Mouse (Mus musculus) embryonic facial prominence, embryonic 11.5 days (tissue): ENCODE measurements at regions not wholly inside any gene's neighbourhood (a gene's known extent, or its start where the extent isn't known, plus 50 kb on each side); places are given as distances from the start of the nearest gene placed in this dataset.

Source experiments
- ATAC-seq: fragments of 200-750 bp; cut with Nextera tagmentation; replicated peaks from 2 replicates; pipeline ENCODE4 v1.8.0; 2017; ENCODE audit warnings: low read depth; ENCODE audit not compliant: insufficient number of reproducible peaks, low FRiP score, low TSS enrichment
- DNase-seq: peaks from one replicate; pipeline ENCODE4 v3.0.0-alpha.2; 2015; ENCODE audit warnings: low spot score
- H3K27ac ChIP-seq: fragments of 300-500 bp; sonication (generic); replicated peaks from 2 replicates; pipeline ENCODE4 v1.5.1; 2014; ENCODE audit warnings: mild to moderate bottlenecking, low read depth, low read length, control low read depth
- H3K27me3 ChIP-seq: fragments of 300-500 bp; sonication (generic); 2 replicates; pipeline ENCODE4 v1.6.1; 2014; ENCODE audit warnings: mild to moderate bottlenecking, low read length, moderate library complexity, mixed read lengths; ENCODE audit not compliant: control insufficient read depth, insufficient read depth
- H3K36me3 ChIP-seq: fragments of 300-500 bp; sonication (generic); replicated peaks from 2 replicates; pipeline ENCODE4 v1.6.1; 2014; ENCODE audit warnings: low read depth, mild to moderate bottlenecking, low read length, moderate library complexity, mixed read lengths; ENCODE audit not compliant: control insufficient read depth, insufficient read depth
- H3K4me1 ChIP-seq: fragments of 300-500 bp; sonication (generic); 2 replicates; pipeline ENCODE4 v1.6.1; 2014; ENCODE audit warnings: low read length, mixed read lengths; ENCODE audit not compliant: control insufficient read depth, insufficient read depth
- H3K4me2 ChIP-seq: fragments of 300-500 bp; sonication (generic); 2 replicates; pipeline ENCODE4 v1.6.1; 2014; ENCODE audit warnings: low read depth, mild to moderate bottlenecking, control low read depth, low read length, moderate library complexity
- H3K4me3 ChIP-seq: fragments of 300-500 bp; sonication (generic); 2 replicates; pipeline ENCODE4 v1.5.1; 2014; ENCODE audit warnings: low read depth, low read length, control low read depth
- H3K9ac ChIP-seq: fragments of 300-500 bp; sonication (generic); replicated peaks from 2 replicates; pipeline ENCODE4 v1.6.1; 2014; ENCODE audit warnings: mild to moderate bottlenecking, control low read depth, low read length
- H3K9me3 ChIP-seq: fragments of 300-500 bp; sonication (generic); replicated peaks from 2 replicates; pipeline ENCODE4 v1.6.1; 2016; ENCODE audit warnings: mild to moderate bottlenecking, low read length, inconsistent platforms, mixed read lengths; ENCODE audit not compliant: control insufficient read depth
- WGBS: fragments of 180-500 bp; shearing (Covaris S2); extraction: QIAGEN DNeasy Blood & Tissue Kit; methylation state at CpG from one replicate; pipeline ENCODE4 v1.1.7; 2014; 5-methylcytosine and 5-hydroxymethylcytosine counted together

DNA sequence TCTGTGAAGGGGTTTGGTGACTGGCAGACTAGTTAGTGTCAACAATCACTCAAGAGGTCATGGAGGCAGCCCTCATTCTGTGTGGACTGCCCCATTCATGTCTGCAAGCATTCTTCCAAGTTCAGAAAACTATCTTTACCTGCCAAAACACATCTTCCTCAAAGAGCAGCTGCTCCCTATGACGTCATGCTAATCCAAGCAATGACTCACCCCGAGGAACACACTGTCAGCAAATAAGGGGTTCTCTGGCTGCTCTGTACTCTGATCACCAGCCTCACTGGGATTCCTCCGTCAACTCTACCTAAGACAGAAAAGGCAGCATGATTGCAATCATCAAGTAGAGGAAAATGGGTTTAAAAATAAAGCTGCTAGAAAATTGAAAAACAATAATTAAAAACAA is 165.4 kb upstream of the Nabp1 start:
- Histone ChIP-seq H3K4me1 (no peaks in the 10 kb centered on the region), H3K4me3 (no peak overlapping the region), H3K27me3 (no peaks in the 10 kb centered on the region), H3K9me3 (no peaks in the 10 kb centered on the region), H3K4me2 (no peak overlapping the region), H3K36me3 (no peaks in the 10 kb centered on the region), H3K27ac (no peak overlapping the region), H3K9ac (no peak overlapping the region)
- 37% methylated on average over 3 of the region's 3 CpGs for WGBS
- DNase-seq (no peak), ATAC-seq (no peak)

DNA sequence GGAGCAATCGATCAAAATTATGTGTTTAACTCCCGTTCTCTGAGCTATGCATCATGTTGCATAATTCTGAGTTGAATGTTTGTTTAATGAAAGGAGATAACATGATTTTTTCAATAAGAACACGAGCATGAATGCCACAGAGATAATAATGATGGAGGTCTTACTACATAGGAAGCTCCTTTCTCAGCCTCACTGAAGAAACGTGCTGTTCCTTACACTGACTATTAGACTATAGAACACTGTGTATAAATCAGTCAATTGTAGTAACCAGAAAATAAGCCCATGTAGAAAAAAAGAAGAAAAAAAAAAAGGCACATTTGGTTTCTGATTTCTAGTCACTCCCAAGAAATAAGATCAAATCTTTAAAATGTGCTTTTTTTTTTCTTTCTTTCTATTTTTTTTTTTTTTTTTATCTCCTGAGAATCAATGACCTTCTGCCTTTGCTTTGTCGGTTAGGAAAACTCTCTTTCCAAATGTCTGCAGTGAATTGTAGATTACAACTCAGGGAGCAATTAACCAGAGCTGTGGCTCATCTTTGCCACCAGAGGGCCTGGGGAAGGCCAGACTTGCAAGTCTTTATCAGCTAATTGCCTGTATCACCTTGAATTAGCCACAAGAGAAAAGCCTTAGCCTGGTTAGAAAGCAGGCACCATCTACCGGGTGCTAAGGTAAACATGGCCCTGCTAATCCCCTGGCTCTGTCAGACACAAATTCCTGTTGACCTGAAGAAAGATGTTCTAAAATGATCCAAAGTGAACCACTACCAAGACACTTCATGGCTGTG is 160.5 kb upstream of the Nabp1 start:
- no peak overlapping the region for H3K9ac ChIP-seq
- H3K27ac ChIP-seq = no peak overlapping the region
- H3K4me2 ChIP-seq = no peak overlapping the region
- WGBS = 72% methylated on average over 6 of the region's 6 CpGs
- DNase-seq (no peak), ATAC-seq (no peak)
- no peaks in the 10 kb centered on the region for H3K9me3 ChIP-seq
- H3K27me3 ChIP-seq = no peaks in the 10 kb centered on the region
- no peaks in the 10 kb centered on the region for H3K4me1 ChIP-seq
- no peak overlapping the region for H3K4me3 ChIP-seq
- no peaks in the 10 kb centered on the region for H3K36me3 ChIP-seq

DNA sequence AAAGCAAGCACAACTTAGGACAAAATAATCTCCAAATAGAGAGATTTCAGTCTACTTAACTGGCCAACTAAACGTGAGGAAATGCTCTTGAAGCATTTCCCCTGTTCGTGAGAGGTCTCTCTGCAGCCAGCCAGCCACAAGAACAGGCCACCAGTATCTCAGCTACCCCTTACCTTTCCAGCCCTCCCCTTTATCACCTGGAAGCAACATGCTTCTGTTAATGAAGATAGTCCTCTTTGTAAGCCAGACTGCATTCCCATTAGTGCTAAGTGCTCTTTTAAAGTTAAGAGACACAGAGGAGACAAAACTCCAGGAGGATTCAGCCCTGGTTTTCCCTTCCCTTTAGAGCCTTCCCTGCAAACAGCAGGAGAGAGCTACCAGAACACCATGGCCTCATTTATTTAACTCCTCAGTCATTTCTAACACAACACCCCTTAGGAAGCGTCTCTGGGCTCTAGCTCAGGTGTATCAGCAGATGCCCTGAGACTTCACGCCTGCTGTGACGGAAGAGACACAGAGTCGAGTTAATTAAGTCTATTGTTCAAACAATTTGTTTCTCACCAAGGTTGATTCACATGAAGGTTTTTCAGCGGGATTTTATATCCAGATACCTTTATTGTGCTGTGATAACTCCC is 157.8 kb upstream of the Nabp1 start:
- Histone ChIP-seq H3K4me2 (no peak overlapping the region), H3K9ac (no peak overlapping the region), H3K4me3 (no peak overlapping the region), H3K4me1 (no peaks in the 10 kb centered on the region), H3K27me3 (no peaks in the 10 kb centered on the region), H3K27ac (no peak overlapping the region), H3K36me3 (no peaks in the 10 kb centered on the region), H3K9me3 (no peaks in the 10 kb centered on the region)
- WGBS = 53% methylated on average over 7 of the region's 7 CpGs
- ATAC-seq (no peak), DNase-seq (no peak)

DNA sequence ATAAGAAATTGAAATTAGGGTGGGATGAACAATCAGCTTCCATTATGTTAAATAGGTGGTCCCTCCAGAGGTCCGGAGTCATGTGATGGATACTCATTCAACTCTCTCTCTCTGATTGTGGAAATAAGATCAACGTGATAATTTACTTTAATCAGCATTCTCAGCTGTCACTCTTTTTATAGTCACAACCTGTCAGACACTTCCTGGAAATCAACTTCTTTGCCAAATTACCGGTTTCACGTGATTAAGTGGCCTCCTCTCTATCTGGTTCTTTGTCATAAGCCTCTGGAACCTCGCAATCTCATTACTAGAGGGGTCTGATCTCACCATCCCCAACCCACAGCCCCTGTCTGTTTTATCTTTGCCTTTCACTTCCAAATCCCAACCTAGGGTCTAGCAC is 155.6 kb upstream of the Nabp1 start:
- 75% methylated on average over 5 of the region's 5 CpGs for WGBS

DNA sequence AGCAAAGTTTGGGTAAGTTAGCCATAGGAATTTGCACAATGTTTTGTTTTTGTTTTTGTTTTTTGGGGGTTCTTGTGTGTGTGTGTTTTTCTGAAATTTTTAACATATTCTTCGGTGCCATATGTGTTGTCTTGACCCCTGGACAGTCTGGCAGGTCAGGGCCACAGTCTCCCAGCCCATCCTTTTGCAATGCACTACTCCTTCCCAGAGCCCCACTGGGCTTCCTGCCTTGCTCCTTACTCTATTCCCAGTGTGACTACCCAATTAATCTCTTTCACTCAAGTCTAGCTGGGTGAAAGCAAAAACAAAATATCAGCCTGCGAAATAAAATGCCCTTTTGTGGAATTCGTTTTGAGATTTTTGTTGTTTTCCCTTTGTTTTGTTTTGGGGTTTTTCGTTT is 154.6 kb upstream of the Nabp1 start:
- WGBS = 76% methylated on average over 4 of the region's 4 CpGs

More for the DNA sequence above, 155.6 kb upstream of the Nabp1 start:
- no peak overlapping the region for H3K27ac ChIP-seq
- H3K9me3 ChIP-seq = no peaks in the 10 kb centered on the region
- no peak for DNase-seq
- H3K4me2 ChIP-seq = no peak overlapping the region
- H3K9ac ChIP-seq = no peak overlapping the region
- H3K4me1 ChIP-seq = no peaks in the 10 kb centered on the region
- ATAC-seq = no peak
- H3K27me3 ChIP-seq = no peaks in the 10 kb centered on the region
- no peak overlapping the region for H3K4me3 ChIP-seq
- no peaks in the 10 kb centered on the region for H3K36me3 ChIP-seq

DNA sequence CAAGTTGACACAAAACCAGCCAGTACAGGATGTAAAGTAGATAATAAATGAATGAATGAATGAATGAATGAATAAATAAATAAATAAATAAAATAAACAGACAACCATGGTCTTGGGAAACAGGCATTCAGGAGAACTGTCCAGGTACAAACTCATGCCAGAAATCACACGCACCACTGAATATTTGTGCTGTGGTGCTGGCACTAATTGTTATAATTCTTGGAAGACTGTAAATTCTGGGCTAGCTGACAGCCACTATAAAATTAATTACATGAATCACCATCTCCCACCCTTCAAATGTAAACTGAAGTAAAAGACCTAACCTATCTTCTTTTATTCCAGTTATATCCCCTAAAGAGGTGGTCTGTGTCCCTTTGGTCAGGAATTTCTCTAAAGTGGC is 151.6 kb upstream of the Nabp1 start:
- ATAC-seq (no peak), DNase-seq (no peak)
- Histone ChIP-seq H3K27ac (no peak overlapping the region), H3K4me1 (no peaks in the 10 kb centered on the region), H3K27me3 (no peaks in the 10 kb centered on the region), H3K9ac (no peak overlapping the region), H3K4me3 (no peak overlapping the region), H3K9me3 (no peaks in the 10 kb centered on the region), H3K4me2 (no peak overlapping the region), H3K36me3 (no peaks in the 10 kb centered on the region)
- WGBS = 85% methylated on average over 1 of the region's 1 CpGs

More for the DNA sequence above, 154.6 kb upstream of the Nabp1 start:
- no peak overlapping the region for H3K4me2 ChIP-seq
- ATAC-seq (no peak), DNase-seq (no peak)
- no peaks in the 10 kb centered on the region for H3K36me3 ChIP-seq
- H3K27ac ChIP-seq = no peak overlapping the region
- no peaks in the 10 kb centered on the region for H3K9me3 ChIP-seq
- H3K27me3 ChIP-seq = no peaks in the 10 kb centered on the region
- H3K4me1 ChIP-seq = no peaks in the 10 kb centered on the region
- no peak overlapping the region for H3K9ac ChIP-seq
- H3K4me3 ChIP-seq = no peak overlapping the region

DNA sequence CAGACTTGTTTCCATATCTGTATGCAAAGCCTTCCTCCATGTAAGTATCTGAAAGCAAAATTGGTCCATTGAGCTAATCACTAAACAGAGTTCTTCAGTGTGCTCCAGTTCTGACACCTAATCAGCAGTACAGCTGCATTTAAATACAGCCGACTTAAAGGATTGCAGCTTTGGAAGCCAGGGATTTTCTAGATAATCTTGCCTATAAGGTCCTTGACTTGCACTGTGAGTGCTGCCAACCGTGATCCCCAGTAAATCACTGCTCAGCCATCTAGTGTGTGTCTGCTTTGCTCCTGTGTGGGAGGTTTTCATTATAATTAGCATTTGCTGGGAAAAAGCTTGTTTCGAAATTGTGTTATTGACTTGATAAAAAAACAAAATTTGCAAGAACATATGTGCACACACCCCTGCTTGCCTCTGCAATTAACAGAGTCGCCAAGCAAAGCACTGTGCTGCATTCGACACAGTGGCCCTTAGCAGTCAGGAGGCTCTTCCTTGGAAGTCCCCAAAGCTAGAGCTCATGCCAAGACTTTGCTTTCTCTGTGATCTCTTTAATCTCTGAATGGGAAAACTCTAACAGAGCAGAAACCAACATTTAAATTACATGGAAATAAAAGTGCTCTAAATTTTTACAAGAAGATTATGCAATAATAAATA is 150.0 kb upstream of the Nabp1 start:
- Histone ChIP-seq H3K27me3 (no peaks in the 10 kb centered on the region), H3K4me2 (no peak overlapping the region), H3K27ac (no peak overlapping the region), H3K9me3 (no peaks in the 10 kb centered on the region), H3K4me3 (no peak overlapping the region), H3K9ac (no peak overlapping the region), H3K36me3 (no peaks in the 10 kb centered on the region), H3K4me1 (no peaks in the 10 kb centered on the region)
- DNase-seq (no peak), ATAC-seq (no peak)
- WGBS = 67% methylated on average over 5 of the region's 5 CpGs

DNA sequence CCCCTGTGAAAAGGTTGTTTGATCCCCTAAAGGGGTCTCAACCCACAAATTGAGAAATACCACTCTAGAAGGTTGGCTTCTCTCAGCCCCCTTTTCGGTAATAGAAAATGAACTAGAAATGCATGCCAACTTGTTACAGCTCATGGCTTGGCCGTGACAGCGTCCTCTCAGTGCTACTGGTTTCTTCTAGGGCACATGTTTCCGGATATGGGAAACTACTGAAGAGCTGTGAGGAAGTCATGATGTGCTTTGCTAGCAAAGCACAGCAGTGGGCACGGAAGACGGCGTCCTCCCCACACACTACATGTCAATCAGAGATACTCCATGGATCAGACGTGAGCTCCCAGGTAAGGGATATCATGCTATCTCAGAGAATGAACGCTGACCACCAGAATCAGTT is 148.1 kb upstream of the Nabp1 start:
- Histone ChIP-seq H3K9ac (no peak overlapping the region), H3K27me3 (no peaks in the 10 kb centered on the region), H3K4me3 (no peak overlapping the region), H3K27ac (no peak overlapping the region), H3K9me3 (no peaks in the 10 kb centered on the region), H3K36me3 (no peaks in the 10 kb centered on the region), H3K4me1 (no peaks in the 10 kb centered on the region), H3K4me2 (no peak overlapping the region)
- no peak for ATAC-seq
- 92% methylated on average over 9 of the region's 9 CpGs for WGBS
- DNase-seq = no peak
